Comparison of ENCODE assay signal across 10 mouse cellular contexts in the genomic region with DNA sequence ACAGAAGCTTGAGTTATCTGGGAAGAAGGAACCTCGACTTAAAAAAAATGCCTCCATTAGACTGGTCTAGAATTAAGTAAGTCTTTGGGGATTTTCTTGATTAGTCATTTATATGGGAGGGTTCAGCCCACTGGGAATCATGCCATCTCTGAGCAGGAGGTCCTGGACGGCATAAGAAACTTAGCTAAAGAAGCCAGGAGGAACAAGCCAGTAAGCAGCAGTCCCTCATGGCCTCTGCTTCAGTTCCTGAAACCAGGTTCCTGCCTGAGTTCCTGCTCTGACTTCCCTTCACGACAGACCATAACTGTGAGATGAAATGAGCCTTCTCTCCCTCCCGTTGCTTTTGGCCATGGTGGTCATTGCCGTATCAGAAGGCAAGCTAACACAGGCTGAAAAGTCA. TPM values are rescaled to one million over a fixed set of nuclear protein-coding genes. Genes with fewer than 3 reads are reported as not detected.
DNase-seq lines count a peak whose midpoint lies in the region; ATAC-seq and TF ChIP-seq lines count a peak whose summit lies in the region.
"Had no signal": no experiment of that assay in that cellular context is flagged by ENCODE, and none has a peak within 500 bp of the region (broad histone marks: within the 10 kb centered on the region; RNA-seq: fewer than 3 reads in every experiment).

No protein-coding gene starts in this region.

- no peaks in the 10 kb centered on the region for H3K36me3 ChIP-seq in hindbrain, postnatal 0 days (ENCODE audit: insufficient read depth, low read length)
- H3K36me3 ChIP-seq in hindbrain, embryonic 10.5 days: no peaks in the 10 kb centered on the region
- H3K36me3 ChIP-seq in forebrain, postnatal 0 days (ENCODE audit: insufficient read depth): no peaks in the 10 kb centered on the region
- H3K36me3 ChIP-seq in lung, embryonic 14.5 days (ENCODE audit: insufficient read depth): no peaks in the 10 kb centered on the region
- H3K36me3 ChIP-seq: embryonic facial prominence, embryonic 15.5 days had no signal

- H3K9me3 ChIP-seq in hindbrain, postnatal 0 days (ENCODE audit: low read length): no peaks in the 10 kb centered on the region
- no peaks in the 10 kb centered on the region for H3K9me3 ChIP-seq in hindbrain, embryonic 10.5 days
- no peaks in the 10 kb centered on the region for H3K9me3 ChIP-seq in forebrain, postnatal 0 days (ENCODE audit: low read length)
- no peaks in the 10 kb centered on the region for H3K9me3 ChIP-seq in lung, embryonic 14.5 days (ENCODE audit: low read depth, low read length)
- H3K9me3 ChIP-seq: embryonic facial prominence, embryonic 15.5 days had no signal

- 0 out of 2 replicates have a peak overlapping the region, but pooled peaks have one; percentile 16 for H3K4me2 ChIP-seq in hindbrain, postnatal 0 days (ENCODE audit: low read depth, low read length)
- no peak overlapping the region for H3K4me2 ChIP-seq in forebrain, postnatal 0 days (ENCODE audit: low read depth)
- H3K4me2 ChIP-seq in lung, embryonic 14.5 days: no peak overlapping the region
- H3K4me2 ChIP-seq: embryonic facial prominence, embryonic 15.5 days had no signal

- DNase-seq in hindbrain, postnatal 0 days (ENCODE audit: low spot score): peak; percentile 7
- DNase-seq in hindbrain, embryonic 10.5 days (ENCODE audit: low spot score): no peak
- peak; percentile 49 for DNase-seq in MEL-GATA-1-ER (ENCODE audit: extremely low read depth, low read depth)
- peak; percentile 6 for DNase-seq in forebrain, postnatal 0 days
- peak; percentile 47 for DNase-seq in lung, embryonic 14.5 days
- no peak for DNase-seq in right cerebral cortex, postnatal 25 days
- DNase-seq in right cerebral cortex, postnatal 10 days (ENCODE audit: low spot score in 2 of 2): no peak
- no peak for DNase-seq in layer of hippocampus, adult 9-10 months (ENCODE audit: low spot score)

- no peak for TF ChIP-seq CTCF in hindbrain, postnatal 0 days (IDR thresholded peaks at IDR 0.05; ENCODE audit: low read depth)
- no peak for TF ChIP-seq CTCF in forebrain, postnatal 0 days (IDR thresholded peaks at IDR 0.05; ENCODE audit: low read depth)
- TF ChIP-seq CTCF in lung, embryonic 14.5 days (IDR thresholded peaks at IDR 0.05; ENCODE audit: low read depth): no peak

- H3K27me3 ChIP-seq in hindbrain, postnatal 0 days (ENCODE audit: insufficient read depth, low read length): no peaks in the 10 kb centered on the region
- no peaks in the 10 kb centered on the region for H3K27me3 ChIP-seq in hindbrain, embryonic 10.5 days (ENCODE audit: insufficient read depth, poor library complexity, severe bottlenecking)
- no peaks in the 10 kb centered on the region for H3K27me3 ChIP-seq in forebrain, postnatal 0 days (ENCODE audit: insufficient read depth, low read length)
- no peaks in the 10 kb centered on the region for H3K27me3 ChIP-seq in lung, embryonic 14.5 days (ENCODE audit: insufficient read depth, low read length)
- H3K27me3 ChIP-seq: embryonic facial prominence, embryonic 15.5 days had no signal

- H3K9ac ChIP-seq in hindbrain, postnatal 0 days (replicated peaks; ENCODE audit: low read length): no peak overlapping the region
- no peak overlapping the region for H3K9ac ChIP-seq in forebrain, postnatal 0 days
- H3K9ac ChIP-seq in lung, embryonic 14.5 days: no peak overlapping the region
- H3K9ac ChIP-seq: embryonic facial prominence, embryonic 15.5 days had no signal

- no peak overlapping the region for H3K4me3 ChIP-seq in hindbrain, postnatal 0 days (ENCODE audit: low read length)
- no peak overlapping the region for H3K4me3 ChIP-seq in hindbrain, embryonic 10.5 days
- no peak overlapping the region for H3K4me3 ChIP-seq in forebrain, postnatal 0 days (ENCODE audit: low read depth, low read length)
- no peak overlapping the region for H3K4me3 ChIP-seq in lung, embryonic 14.5 days (ENCODE audit: low read depth, low read length)
- H3K4me3 ChIP-seq: embryonic facial prominence, embryonic 15.5 days had no signal

- no peak for ATAC-seq in hindbrain, postnatal 0 days
- no peak for ATAC-seq in forebrain, postnatal 0 days
- ATAC-seq in lung, embryonic 14.5 days (ENCODE audit: insufficient read depth): peak; percentile 48; the same call in 1 of the 2 replicates

- 22% methylated on average over 5 of the region's 5 CpGs for WGBS in hindbrain, postnatal 0 days
- WGBS in hindbrain, embryonic 10.5 days: 82% methylated on average over 5 of the region's 5 CpGs
- 44% methylated on average over 5 of the region's 5 CpGs for WGBS in forebrain, postnatal 0 days
- 35% methylated on average over 5 of the region's 5 CpGs for WGBS in lung, embryonic 14.5 days

- H3K27ac ChIP-seq in hindbrain, postnatal 0 days: no peak overlapping the region
- no peak overlapping the region for H3K27ac ChIP-seq in hindbrain, embryonic 10.5 days
- no peak overlapping the region for H3K27ac ChIP-seq in forebrain, postnatal 0 days (ENCODE audit: low read depth, low read length)
- H3K27ac ChIP-seq in lung, embryonic 14.5 days (ENCODE audit: low read depth): no peak overlapping the region
- H3K27ac ChIP-seq: embryonic facial prominence, embryonic 15.5 days had no signal

- no peaks in the 10 kb centered on the region for H3K4me1 ChIP-seq in hindbrain, postnatal 0 days (ENCODE audit: insufficient read depth, low read length)
- H3K4me1 ChIP-seq in hindbrain, embryonic 10.5 days (replicated peaks): peaks cover 6% of the 10 kb centered on the region
- H3K4me1 ChIP-seq in forebrain, postnatal 0 days (ENCODE audit: insufficient read depth): no peaks in the 10 kb centered on the region
- H3K4me1 ChIP-seq in lung, embryonic 14.5 days (ENCODE audit: insufficient read depth): no peaks in the 10 kb centered on the region

RNA-seq across cellular contexts. Expression of a gene that starts 29.6 kb away (rescaled TPM):
- total RNA-seq in hindbrain, postnatal 0 days (2014; rRNA removed): not detected in 2 replicates
- polyA plus RNA-seq in hindbrain, postnatal 0 days (2015; fragmentation: Nextera tagmentation; extraction: Ambion mirVana): not detected in 2 replicates
- not detected in 2 replicates for polyA plus RNA-seq in hindbrain, embryonic 10.5 days (2016; fragmentation: Nextera tagmentation; extraction: Ambion mirVana)
- not detected in 2 replicates for total RNA-seq in forebrain, postnatal 0 days (2014; rRNA removed)
- not detected in 2 replicates for polyA plus RNA-seq in forebrain, postnatal 0 days (2015; fragmentation: Nextera tagmentation; extraction: Ambion mirVana)
- not detected in 2 replicates for polyA plus RNA-seq in lung, embryonic 14.5 days (2014; fragmentation: Nextera tagmentation; extraction: Ambion mirVana)
- total RNA-seq: left cerebral cortex, postnatal 14 days had no signal

Comparison
In these comparisons a context has a peak if more than half of its experiments do, and no peak if none do; other contexts are left out.
1. DNase-seq: peak in hindbrain, postnatal 0 days (single experiment), MEL-GATA-1-ER (single experiment), forebrain, postnatal 0 days (single experiment) and lung, embryonic 14.5 days (single experiment); none in hindbrain, embryonic 10.5 days (single experiment), right cerebral cortex, postnatal 25 days (single experiment), right cerebral cortex, postnatal 10 days (0 of 2) and layer of hippocampus, adult 9-10 months (single experiment).